ENCODE assay signal across 12 mouse cellular contexts in the genomic region with DNA sequence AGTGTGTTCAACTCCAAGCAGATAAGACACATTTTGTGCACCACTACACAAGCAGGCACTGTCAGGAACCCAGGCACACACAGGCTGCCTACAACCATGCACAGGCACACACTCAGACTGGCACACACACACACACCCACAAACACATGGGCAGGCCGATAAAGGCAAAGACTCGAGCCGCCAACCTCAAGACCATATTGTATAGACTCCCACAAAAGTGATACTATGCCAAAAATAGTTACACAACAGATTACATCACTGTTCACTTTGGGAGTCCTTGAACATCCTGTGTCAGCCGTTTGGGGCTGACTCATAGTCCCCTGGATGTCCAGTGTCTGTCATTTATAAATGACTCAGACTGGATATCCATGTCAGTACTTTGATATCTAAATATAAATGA.
DNase-seq lines count a peak whose midpoint lies in the region; ATAC-seq and TF ChIP-seq lines count a peak whose summit lies in the region.
"Had no signal": no experiment of that assay in that cellular context is flagged by ENCODE, and none has a peak within 500 bp of the region (broad histone marks: within the 10 kb centered on the region; RNA-seq: fewer than 3 reads in every experiment).

No protein-coding gene starts in this region.

- peak; percentile 46 for DNase-seq in left cerebral cortex, adult 11 months (ENCODE audit: low spot score)
- DNase-seq in left cerebral cortex, postnatal 4 days: no peak
- peak; percentile 52 for DNase-seq in adrenal gland, postnatal 14 days
- peak; percentile 23 to 53 for DNase-seq in heart, postnatal 10 days
- DNase-seq in right cerebral cortex, postnatal 14 days: peak; percentile 14
- no peak for DNase-seq in midbrain, postnatal 0 days (ENCODE audit: low spot score)
- no peak for DNase-seq in gastrocnemius, adult 8-10 months (ENCODE audit: low spot score in 2 of 2)
- DNase-seq: cerebellum, adult 11 months; forebrain, postnatal 0 days; kidney, adult 18-20 months; lung, postnatal 14 days had no signal

- H3K9ac ChIP-seq in midbrain, postnatal 0 days (replicated peaks; ENCODE audit: low read length, poor library complexity, severe bottlenecking): no peak overlapping the region
- H3K9ac ChIP-seq in neural tube, embryonic 15.5 days (replicated peaks): no peak overlapping the region
- H3K9ac ChIP-seq: forebrain, postnatal 0 days had no signal

- H3K4me2 ChIP-seq in midbrain, postnatal 0 days (ENCODE audit: low read depth, low read length, poor library complexity, severe bottlenecking): no peak overlapping the region
- no peak overlapping the region for H3K4me2 ChIP-seq in neural tube, embryonic 15.5 days

- H3K36me3 ChIP-seq in midbrain, postnatal 0 days (ENCODE audit: insufficient read depth, low read length): no peaks in the 10 kb centered on the region
- H3K36me3 ChIP-seq in neural tube, embryonic 15.5 days: no peaks in the 10 kb centered on the region

- H3K27me3 ChIP-seq in midbrain, postnatal 0 days (ENCODE audit: insufficient read depth, low read length): no peaks in the 10 kb centered on the region
- H3K27me3 ChIP-seq in neural tube, embryonic 15.5 days (replicated peaks): no peaks in the 10 kb centered on the region

- WGBS in midbrain, postnatal 0 days: 82% methylated on average over 4 of the region's 4 CpGs
- 75% methylated on average over 4 of the region's 4 CpGs for WGBS in neural tube, embryonic 15.5 days

- H3K9me3 ChIP-seq in midbrain, postnatal 0 days (ENCODE audit: low read length): no peaks in the 10 kb centered on the region
- no peaks in the 10 kb centered on the region for H3K9me3 ChIP-seq in neural tube, embryonic 15.5 days (replicated peaks)

- no peak overlapping the region for H3K27ac ChIP-seq in midbrain, postnatal 0 days (ENCODE audit: low read depth, low read length)
- no peak overlapping the region for H3K27ac ChIP-seq in neural tube, embryonic 15.5 days (replicated peaks)

- H3K4me3 ChIP-seq in midbrain, postnatal 0 days (ENCODE audit: low read depth, low read length): no peak overlapping the region
- no peak overlapping the region for H3K4me3 ChIP-seq in neural tube, embryonic 15.5 days (replicated peaks)

- intact Hi-C loops in left cerebral cortex, postnatal 4 days (cut with DNase I): no loop called here
- intact Hi-C loops in heart, postnatal 10 days (cut with DNase I): no loop called here

- TF ChIP-seq CTCF in midbrain, postnatal 0 days (IDR thresholded peaks at IDR 0.05): no peak

- H3K4me1 ChIP-seq in midbrain, postnatal 0 days (ENCODE audit: insufficient read depth, low read length): no peaks in the 10 kb centered on the region
- no peaks in the 10 kb centered on the region for H3K4me1 ChIP-seq in neural tube, embryonic 15.5 days

- no peak for ATAC-seq in midbrain, postnatal 0 days (ENCODE audit: low FRiP score)
- no peak for ATAC-seq in neural tube, embryonic 15.5 days (ENCODE audit: low FRiP score)
- ATAC-seq: forebrain, postnatal 0 days had no signal

Comparison
In these comparisons a context has a peak if more than half of its experiments do, and no peak if none do; other contexts are left out.
1. DNase-seq: peak in left cerebral cortex, adult 11 months (single experiment), adrenal gland, postnatal 14 days (single experiment), heart, postnatal 10 days (2 of 2) and right cerebral cortex, postnatal 14 days (single experiment); none in left cerebral cortex, postnatal 4 days (single experiment), midbrain, postnatal 0 days (single experiment) and gastrocnemius, adult 8-10 months (0 of 2).